Mouse (Mus musculus) CH12.LX (cell line): ENCODE results near the gene Ggcx.

Experiments
- CTCF ChIP-seq, 2 experiments: IDR thresholded peaks in 1 of 2; conservative IDR thresholded peaks in 1 of 2; 2 replicates each; pipeline ENCODE4 v1.5.1; 2011 to 2012; ENCODE audit warnings: low read depth in 2 of 2, low read length in 2 of 2, improper control_type of control experiment in 1 of 2, inconsistent platforms in 1 of 2, mild to moderate bottlenecking in 1 of 2, moderate library complexity in 1 of 2
- JUN ChIP-seq: IDR thresholded peaks from 2 replicates; pipeline ENCODE4 v1.6.1; 2011; ENCODE audit warnings: low read depth, mild to moderate bottlenecking, low read length, improper control_type of control experiment, moderate library complexity; ENCODE audit not compliant: insufficient read depth
- MAX ChIP-seq: IDR thresholded peaks from 2 replicates; pipeline ENCODE4 v1.6.1; 2011; ENCODE audit warnings: low read length, improper control_type of control experiment
- MEF2A ChIP-seq: IDR thresholded peaks from 2 replicates; pipeline ENCODE4 v1.6.1; 2014; ENCODE audit warnings: low read depth, mild to moderate bottlenecking, inconsistent platforms, low read length, improper control_type of control experiment, borderline replicate concordance
- POLR2A ChIP-seq: IDR thresholded peaks from 2 replicates; pipeline ENCODE4 v1.6.1; 2011; ENCODE audit warnings: low read depth, mild to moderate bottlenecking, improper control_type of control experiment, low read length
- SIN3A ChIP-seq: IDR thresholded peaks from 2 replicates; pipeline ENCODE4 v1.6.1; 2012; ENCODE audit warnings: low read length, improper control_type of control experiment, inconsistent platforms
- USF2 ChIP-seq: conservative IDR thresholded peaks from 2 replicates; pipeline ENCODE4 v1.6.1; 2011; ENCODE audit warnings: low read depth, low read length, improper control_type of control experiment
- ZC3H11A ChIP-seq: IDR thresholded peaks from 2 replicates; pipeline ENCODE4 v1.6.1; 2012; ENCODE audit warnings: low read depth, mild to moderate bottlenecking, inconsistent platforms, low read length, improper control_type of control experiment
- ZKSCAN1 ChIP-seq: IDR thresholded peaks from 2 replicates; pipeline ENCODE4 v1.6.1; 2012; ENCODE audit warnings: low read depth, inconsistent platforms, low read length, improper control_type of control experiment, borderline replicate concordance

DNA sequence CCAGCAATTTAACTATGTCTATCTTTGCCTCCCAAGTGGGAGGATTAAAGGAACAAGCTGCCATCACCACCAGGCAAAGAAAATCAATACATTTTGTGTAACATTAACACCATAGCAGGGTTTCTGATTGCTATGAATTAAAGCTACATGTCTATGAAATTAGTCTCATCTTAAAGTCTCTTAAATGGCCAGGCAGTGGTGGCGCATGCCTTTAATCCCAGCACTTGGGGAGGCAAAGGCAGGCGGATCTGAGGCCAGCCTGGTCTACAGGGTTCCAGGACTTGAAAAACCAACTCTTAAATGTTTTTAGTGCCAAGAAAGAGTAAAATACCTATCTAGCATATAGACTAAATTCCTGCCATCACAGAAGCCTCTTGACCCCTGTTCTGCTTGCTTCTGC is 18.0 kb downstream of the Ggcx start:
- no peak for TF ChIP-seq JUN
- no peak for TF ChIP-seq ZKSCAN1
- TF ChIP-seq CTCF (conservative IDR thresholded peaks at IDR 0.05 in 1 of 2, IDR thresholded peaks at IDR 0.05 in 1 of 2; ENCODE audit: low read depth in 2 of 2, low read length in 2 of 2) = no peak
- no peak for TF ChIP-seq ZC3H11A
- no peak for TF ChIP-seq POLR2A
- no peak for TF ChIP-seq USF2
- TF ChIP-seq MEF2A = no peak
- TF ChIP-seq MAX = no peak
- TF ChIP-seq SIN3A = no peak
